Mouse (Mus musculus): ENCODE results near the gene Cgnl1.

- TF ChIP-seq CTCF (conservative IDR thresholded peaks at IDR 0.05 in 1 of 2, IDR thresholded peaks at IDR 0.05 in 1 of 2; ENCODE audit: low read depth in 2 of 2, low read length in 2 of 2) (no peak), SIN3A (IDR thresholded peaks at IDR 0.05; ENCODE audit: low read length) (no peak), EP300 (IDR thresholded peaks at IDR 0.05; ENCODE audit: low read length) (no peak), ZNF384 (IDR thresholded peaks at IDR 0.05; ENCODE audit: low read depth, low read length) (no peak), ELF1 (IDR thresholded peaks at IDR 0.05; ENCODE audit: low read depth, low read length) (no peak)
Observed at GRCm38 (mm10) chr9:71696762-71697161, 74.6 kb downstream of the Cgnl1 start.
